Mouse (Mus musculus): ENCODE data around the gene Ifit1bl2. TPM values are rescaled to one million over a fixed set of nuclear protein-coding genes. Genes with fewer than 3 reads are reported as not detected.
"Not testable (repeated sequence)": the region's sequence is repeated elsewhere in the genome, so short reads cannot be mapped to it uniquely, and the experiment has no call there.

Gene Ifit1bl2
- polyA plus RNA-seq, 1 experiment from 2014 or later: 0.30 TPM

GRCm38 (mm10) chr19:34655227-34655805 lies 14.8 kb upstream of the Ifit1bl2 start:
- H3K4me1 ChIP-seq (ENCODE audit: control insufficient read depth, insufficient read depth, low read length): no peaks in the 10 kb centered on the region
- H3K4me2 ChIP-seq (ENCODE audit: low read length): no peak overlapping the region
- H3K36me3 ChIP-seq (ENCODE audit: control insufficient read depth, insufficient read depth, low read length): no peaks in the 10 kb centered on the region
- H3K4me3 ChIP-seq (replicated peaks; ENCODE audit: low read depth, low read length): no peak overlapping the region
- H3K9me3 ChIP-seq (ENCODE audit: control insufficient read depth, low read length): no peaks in the 10 kb centered on the region
- ATAC-seq (ENCODE audit: low FRiP score, low TSS enrichment) (no peak), DNase-seq (no peak)
- H3K9ac ChIP-seq (replicated peaks; ENCODE audit: low read length): no peak overlapping the region
- no peak overlapping the region for H3K27ac ChIP-seq (replicated peaks; ENCODE audit: low read depth, low read length)
- 90% methylated on average over 10 of the region's 10 CpGs for WGBS
- no peaks in the 10 kb centered on the region for H3K27me3 ChIP-seq (ENCODE audit: control insufficient read depth, insufficient read depth, low read length)

- Histone ChIP-seq H3K36me3 (ENCODE audit: control insufficient read depth, insufficient read depth, low read length) (no peaks in the 10 kb centered on the region), H3K4me2 (ENCODE audit: low read length) (no peak overlapping the region), H3K9ac (replicated peaks; ENCODE audit: low read length) (no peak overlapping the region), H3K4me3 (replicated peaks; ENCODE audit: low read depth, low read length) (no peak overlapping the region), H3K27me3 (ENCODE audit: control insufficient read depth, insufficient read depth, low read length) (no peaks in the 10 kb centered on the region), H3K9me3 (ENCODE audit: control insufficient read depth, low read length) (no peaks in the 10 kb centered on the region), H3K4me1 (ENCODE audit: control insufficient read depth, insufficient read depth, low read length) (no peaks in the 10 kb centered on the region), H3K27ac (replicated peaks; ENCODE audit: low read depth, low read length) (no peak overlapping the region)
- no peak for DNase-seq
- ATAC-seq (ENCODE audit: low FRiP score, low TSS enrichment): no peak
- WGBS: 90% methylated on average over 6 of the region's 6 CpGs
Observed at GRCm38 (mm10) chr19:34650997-34651396, 10.5 kb upstream of the Ifit1bl2 start.

GRCm38 (mm10) chr19:34650276-34650675 lies 9.7 kb upstream of the Ifit1bl2 start:
- no peaks in the 10 kb centered on the region for H3K4me1 ChIP-seq (ENCODE audit: control insufficient read depth, insufficient read depth, low read length)
- no peaks in the 10 kb centered on the region for H3K9me3 ChIP-seq (ENCODE audit: control insufficient read depth, low read length)
- H3K4me2 ChIP-seq (ENCODE audit: low read length): no peak overlapping the region
- ATAC-seq (ENCODE audit: low FRiP score, low TSS enrichment): no peak
- no peak overlapping the region for H3K27ac ChIP-seq (replicated peaks; ENCODE audit: low read depth, low read length)
- DNase-seq: no peak
- 89% methylated on average over 3 of the region's 3 CpGs for WGBS
- no peak overlapping the region for H3K9ac ChIP-seq (replicated peaks; ENCODE audit: low read length)
- no peaks in the 10 kb centered on the region for H3K36me3 ChIP-seq (ENCODE audit: control insufficient read depth, insufficient read depth, low read length)
- no peak overlapping the region for H3K4me3 ChIP-seq (replicated peaks; ENCODE audit: low read depth, low read length)
- no peaks in the 10 kb centered on the region for H3K27me3 ChIP-seq (ENCODE audit: control insufficient read depth, insufficient read depth, low read length)

GRCm38 (mm10) chr19:34647630-34648029 lies 7.1 kb upstream of the Ifit1bl2 start:
- DNase-seq; H3K36me3 ChIP-seq (ENCODE audit: control insufficient read depth, insufficient read depth, low read length); H3K4me1 ChIP-seq (ENCODE audit: control insufficient read depth, insufficient read depth, low read length); ATAC-seq (ENCODE audit: low FRiP score, low TSS enrichment); H3K4me2 ChIP-seq (ENCODE audit: low read length); H3K27ac ChIP-seq (replicated peaks; ENCODE audit: low read depth, low read length); H3K9me3 ChIP-seq (ENCODE audit: control insufficient read depth, low read length); H3K4me3 ChIP-seq (replicated peaks; ENCODE audit: low read depth, low read length); H3K9ac ChIP-seq (replicated peaks; ENCODE audit: low read length); H3K27me3 ChIP-seq (ENCODE audit: control insufficient read depth, insufficient read depth, low read length): not testable (repeated sequence)
- 93% methylated on average over 7 of the region's 8 CpGs for WGBS

- DNase-seq: no peak
- Histone ChIP-seq H3K27ac (replicated peaks; ENCODE audit: low read depth, low read length) (no peak overlapping the region), H3K4me1 (ENCODE audit: control insufficient read depth, insufficient read depth, low read length) (no peaks in the 10 kb centered on the region), H3K4me3 (replicated peaks; ENCODE audit: low read depth, low read length) (no peak overlapping the region), H3K9me3 (ENCODE audit: control insufficient read depth, low read length) (no peaks in the 10 kb centered on the region), H3K9ac (replicated peaks; ENCODE audit: low read length) (no peak overlapping the region), H3K4me2 (ENCODE audit: low read length) (no peak overlapping the region), H3K27me3 (ENCODE audit: control insufficient read depth, insufficient read depth, low read length) (no peaks in the 10 kb centered on the region), H3K36me3 (ENCODE audit: control insufficient read depth, insufficient read depth, low read length) (no peaks in the 10 kb centered on the region)
- no peak for ATAC-seq (ENCODE audit: low FRiP score, low TSS enrichment)
- WGBS: 82% methylated on average over 5 of the region's 5 CpGs
Observed at GRCm38 (mm10) chr19:34642616-34643015, 2.1 kb upstream of the Ifit1bl2 start.

- no peaks in the 10 kb centered on the region for H3K9me3 ChIP-seq (ENCODE audit: control insufficient read depth, low read length)
- WGBS: 12% methylated on average over 3 of the region's 3 CpGs
- peak; percentile 76 for DNase-seq
Observed at GRCm38 (mm10) chr19:34636933-34637557, 3.5 kb downstream of the Ifit1bl2 start.

GRCm38 (mm10) chr19:34633484-34633883 lies 7.1 kb downstream of the Ifit1bl2 start:
- H3K36me3 ChIP-seq (ENCODE audit: control insufficient read depth, insufficient read depth, low read length): no peaks in the 10 kb centered on the region
- WGBS: 90% methylated on average over 2 of the region's 2 CpGs
- DNase-seq (no peak), ATAC-seq (ENCODE audit: low FRiP score, low TSS enrichment) (no peak)
- no peaks in the 10 kb centered on the region for H3K9me3 ChIP-seq (ENCODE audit: control insufficient read depth, low read length)
- no peaks in the 10 kb centered on the region for H3K4me1 ChIP-seq (ENCODE audit: control insufficient read depth, insufficient read depth, low read length)
- H3K4me2 ChIP-seq (ENCODE audit: low read length): no peak overlapping the region
- no peak overlapping the region for H3K27ac ChIP-seq (replicated peaks; ENCODE audit: low read depth, low read length)
- no peak overlapping the region for H3K4me3 ChIP-seq (replicated peaks; ENCODE audit: low read depth, low read length)
- no peaks in the 10 kb centered on the region for H3K27me3 ChIP-seq (ENCODE audit: control insufficient read depth, insufficient read depth, low read length)
- no peak overlapping the region for H3K9ac ChIP-seq (replicated peaks; ENCODE audit: low read length)

More at GRCm38 (mm10) chr19:34636933-34637557, 3.5 kb downstream of the Ifit1bl2 start:
- no peaks in the 10 kb centered on the region for H3K27me3 ChIP-seq (ENCODE audit: control insufficient read depth, insufficient read depth, low read length)
- H3K4me3 ChIP-seq (replicated peaks; ENCODE audit: low read depth, low read length): no peak overlapping the region
- H3K9ac ChIP-seq (replicated peaks; ENCODE audit: low read length): no peak overlapping the region
- peak; percentile 72 for ATAC-seq (ENCODE audit: low FRiP score, low TSS enrichment)
- no peak overlapping the region for H3K4me2 ChIP-seq (ENCODE audit: low read length)
- no peaks in the 10 kb centered on the region for H3K4me1 ChIP-seq (ENCODE audit: control insufficient read depth, insufficient read depth, low read length)
- H3K27ac ChIP-seq (replicated peaks; ENCODE audit: low read depth, low read length): no peak overlapping the region
- no peaks in the 10 kb centered on the region for H3K36me3 ChIP-seq (ENCODE audit: control insufficient read depth, insufficient read depth, low read length)

- Histone ChIP-seq H3K4me1 (ENCODE audit: control insufficient read depth, insufficient read depth, low read length) (no peaks in the 10 kb centered on the region), H3K9ac (replicated peaks; ENCODE audit: low read length) (no peak overlapping the region), H3K36me3 (ENCODE audit: control insufficient read depth, insufficient read depth, low read length) (no peaks in the 10 kb centered on the region), H3K27me3 (ENCODE audit: control insufficient read depth, insufficient read depth, low read length) (no peaks in the 10 kb centered on the region), H3K4me3 (replicated peaks; ENCODE audit: low read depth, low read length) (no peak overlapping the region), H3K9me3 (ENCODE audit: control insufficient read depth, low read length) (no peaks in the 10 kb centered on the region), H3K27ac (replicated peaks; ENCODE audit: low read depth, low read length) (no peak overlapping the region), H3K4me2 (ENCODE audit: low read length) (no peak overlapping the region)
- ATAC-seq (ENCODE audit: low FRiP score, low TSS enrichment) (no peak), DNase-seq (no peak)
Observed at GRCm38 (mm10) chr19:34631487-34631886, 9.1 kb downstream of the Ifit1bl2 start.

- no peaks in the 10 kb centered on the region for H3K4me1 ChIP-seq (ENCODE audit: control insufficient read depth, insufficient read depth, low read length)
- no peaks in the 10 kb centered on the region for H3K9me3 ChIP-seq (ENCODE audit: control insufficient read depth, low read length)
- no peak overlapping the region for H3K4me3 ChIP-seq (replicated peaks; ENCODE audit: low read depth, low read length)
- H3K27ac ChIP-seq (replicated peaks; ENCODE audit: low read depth, low read length): no peak overlapping the region
- no peak for ATAC-seq (ENCODE audit: low FRiP score, low TSS enrichment)
- no peak overlapping the region for H3K4me2 ChIP-seq (ENCODE audit: low read length)
- DNase-seq: no peak
- no peak overlapping the region for H3K9ac ChIP-seq (replicated peaks; ENCODE audit: low read length)
- no peaks in the 10 kb centered on the region for H3K27me3 ChIP-seq (ENCODE audit: control insufficient read depth, insufficient read depth, low read length)
- WGBS: 82% methylated on average over 2 of the region's 2 CpGs
- no peaks in the 10 kb centered on the region for H3K36me3 ChIP-seq (ENCODE audit: control insufficient read depth, insufficient read depth, low read length)
Observed at GRCm38 (mm10) chr19:34627496-34627895, 13.0 kb downstream of the Ifit1bl2 start.

Measured in midbrain, embryonic 14.5 days (tissue).